Mouse (Mus musculus) central nervous system, embryonic 14 days (tissue): ENCODE data around the gene Pnrc2. TPM values are rescaled to one million over a fixed set of nuclear protein-coding genes. Genes with fewer than 3 reads are reported as not detected.

Source experiments
- polyA plus RNA-seq: library from polyadenylated mRNA; depleted of rRNA; stranded (reverse); fragments of >200 nt; gene quantifications from 2 replicates; pipeline ENCODE4 v1.2.3, GENCODE M21; 2012; rRNA removed

Gene Pnrc2
- polyA plus RNA-seq = 93.9 and 98.5 TPM in 2 replicates

GRCm38 (mm10) chr4:135873526-135874202 lies at the start of gene Pnrc2:
Gene Pnrc2 (minus strand): TSS chr4:135873850.

DNA sequence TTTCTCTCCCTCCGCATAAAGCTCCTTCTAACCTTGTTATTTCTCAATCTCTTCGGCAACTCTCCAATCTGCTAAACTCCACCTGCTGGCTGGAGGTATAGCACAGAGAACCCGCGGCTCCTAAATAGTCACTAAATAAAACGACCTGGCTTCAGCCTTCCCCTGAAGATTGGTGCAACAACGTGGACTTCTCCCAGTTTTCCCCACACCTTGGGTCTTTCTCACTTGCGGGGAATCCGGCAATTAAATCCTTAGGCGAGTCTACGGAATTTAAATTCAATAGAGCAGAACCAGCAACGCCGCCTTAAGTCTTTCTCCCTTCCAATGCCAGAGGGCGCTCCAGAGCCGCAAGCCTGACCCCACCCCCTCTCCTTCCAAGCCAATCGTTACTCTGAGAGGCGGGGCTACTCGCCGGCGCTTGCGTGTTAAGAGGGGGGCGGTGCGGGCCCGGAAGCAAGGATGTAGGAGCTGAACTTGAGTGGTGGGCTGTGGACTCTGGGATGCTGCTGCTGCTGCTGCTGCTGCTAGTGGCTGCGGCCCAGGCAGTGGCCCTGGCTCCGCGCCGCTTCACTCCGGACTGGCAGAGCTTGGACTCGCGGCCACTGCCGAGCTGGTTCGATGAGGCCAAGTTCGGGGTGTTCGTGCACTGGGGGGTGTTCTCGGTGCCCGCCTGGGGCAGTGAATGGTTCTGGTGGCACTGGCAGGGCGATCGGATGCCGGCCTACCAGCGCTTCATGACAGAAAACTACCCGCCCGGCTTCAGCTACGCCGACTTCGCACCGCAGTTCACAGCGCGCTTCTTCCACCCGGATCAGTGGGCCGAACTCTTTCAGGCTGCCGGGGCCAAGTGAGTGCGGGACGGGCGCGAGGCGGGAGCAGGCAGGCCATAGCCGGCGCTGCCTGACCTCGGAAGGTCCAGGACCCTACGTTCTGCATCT lies 46.9 kb upstream of the Pnrc2 start, which contains the start of gene Fuca1:
Gene Fuca1 (plus strand): TSS at position 432 of the 938 bp plus-strand sequence.

DNA sequence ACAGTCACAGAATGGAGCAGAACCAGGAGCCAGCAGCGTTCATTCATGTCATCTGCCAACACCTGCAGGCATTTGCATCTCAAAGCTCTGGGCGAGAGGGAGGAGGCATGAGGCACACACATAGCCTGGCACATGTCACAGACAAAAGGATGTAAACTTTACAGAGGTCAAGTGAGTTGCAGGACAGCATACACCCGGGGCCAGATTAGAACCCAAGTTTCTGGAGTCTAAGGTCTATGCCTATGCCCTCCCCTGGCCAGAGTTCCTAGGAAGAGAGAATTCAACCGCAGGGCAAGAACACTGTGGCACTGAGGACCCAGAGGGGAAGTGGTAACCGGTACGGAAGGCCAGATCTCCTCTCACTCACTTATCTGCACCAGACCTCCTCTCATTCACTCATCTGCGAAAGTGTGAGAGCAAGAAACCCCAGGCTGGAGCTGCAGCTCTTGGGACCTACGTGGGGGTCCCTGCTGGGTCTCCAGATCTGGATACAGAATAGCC lies 21.5 kb upstream of the Pnrc2 start, which contains the start of gene Cnr2:
Gene Cnr2 (plus strand): TSS at position 324 of the 501 bp plus-strand sequence.

DNA sequence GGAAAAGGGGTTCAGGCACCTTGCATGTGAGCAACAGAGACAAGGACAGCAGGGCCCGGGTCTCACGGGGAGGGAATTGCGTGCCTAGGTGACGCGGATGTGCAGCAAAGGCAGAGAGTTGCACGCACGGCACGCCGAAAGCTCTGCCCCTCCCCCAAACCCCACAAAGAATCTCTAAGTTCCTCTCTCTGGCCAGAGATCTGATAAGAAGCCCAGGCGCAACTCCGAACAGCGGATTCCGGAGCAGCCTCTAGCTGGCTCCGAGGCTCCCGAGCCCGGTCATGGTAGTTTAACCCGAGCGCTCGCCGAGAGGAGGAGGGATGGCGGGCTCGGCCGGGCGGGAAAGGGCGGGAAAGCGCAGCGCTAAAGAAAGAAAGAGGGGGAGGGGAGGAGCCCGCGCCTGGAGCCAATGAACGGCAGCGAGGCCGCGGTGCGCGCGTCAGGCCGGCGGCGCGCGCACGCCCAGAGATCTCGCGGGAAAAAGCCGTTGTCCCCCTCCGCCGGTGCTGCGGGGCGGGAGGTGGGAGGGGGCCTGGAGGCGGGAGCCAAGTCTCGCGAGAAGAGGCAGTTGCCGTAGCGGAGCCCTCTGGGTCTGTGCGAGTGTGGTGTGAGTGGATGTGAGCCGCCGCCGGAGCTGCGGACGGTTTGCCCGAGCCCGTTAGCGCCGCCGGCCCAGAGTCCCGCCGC lies 18.0 kb downstream of the Pnrc2 start, which contains the start of gene Srsf10:
Gene Srsf10 (plus strand): TSS at position 212 of the 687 bp plus-strand sequence.

Other genes with a start within 250 kb of the Pnrc2 start
- 0.37 and 1.0 TPM in 2 replicates for gene Ifnlr1, start 187.6 kb downstream of the Pnrc2 start, polyA plus RNA-seq
- 0.07 and 0.21 TPM in 2 replicates for gene Il22ra1, start 145.7 kb downstream of the Pnrc2 start, polyA plus RNA-seq
- 0.09 and 2.8 TPM in 2 replicates for gene Myom3, start 114.1 kb downstream of the Pnrc2 start, polyA plus RNA-seq
- 130 and 148 TPM in 2 replicates for gene Srsf10, start 18.1 kb downstream of the Pnrc2 start, polyA plus RNA-seq
- 0.09 and 0.19 TPM in 2 replicates for gene Cnr2, start 21.5 kb upstream of the Pnrc2 start, polyA plus RNA-seq
- 39.6 and 43.6 TPM in 2 replicates for gene Fuca1, start 46.9 kb upstream of the Pnrc2 start, polyA plus RNA-seq
- gene Hmgcl, start 72.6 kb upstream of the Pnrc2 start, polyA plus RNA-seq = 50.2 and 56.2 TPM in 2 replicates
- gene Gale, start 89.9 kb upstream of the Pnrc2 start, polyA plus RNA-seq = 41.8 and 55.7 TPM in 2 replicates
- 170 and 172 TPM in 2 replicates for gene Lypla2, start 98.8 kb upstream of the Pnrc2 start, polyA plus RNA-seq
- gene Pithd1, start 113.4 kb upstream of the Pnrc2 start, polyA plus RNA-seq = 49.7 and 50.1 TPM in 2 replicates
- 20.4 and 21.3 TPM in 2 replicates for gene Eloa, start 147.9 kb upstream of the Pnrc2 start, polyA plus RNA-seq
- 1,047 and 1,063 TPM in 2 replicates for gene Rpl11, start 179.6 kb upstream of the Pnrc2 start, polyA plus RNA-seq